Mouse (Mus musculus) neural tube, embryonic 15.5 days (tissue): ENCODE data around the gene Izumo3. TPM values are rescaled to one million over a fixed set of nuclear protein-coding genes. Genes with fewer than 3 reads are reported as not detected.
"Not testable (repeated sequence)": the region's sequence is repeated elsewhere in the genome, so short reads cannot be mapped to it uniquely, and the experiment has no call there.

ENCODE experiments used
- ATAC-seq: fragments of 200-750 bp; cut with Nextera tagmentation; 2 replicates; pipeline ENCODE4 v1.8.0; 2017; ENCODE audit warnings: mild to moderate bottlenecking, moderate TSS enrichment, moderate library complexity; ENCODE audit not compliant: low FRiP score
- H3K27ac ChIP-seq: fragments of 300-500 bp; sonication (generic); replicated peaks from 2 replicates; pipeline ENCODE4 v1.5.1; 2015; ENCODE audit warnings: mild to moderate bottlenecking, inconsistent platforms
- H3K27me3 ChIP-seq: fragments of 300-500 bp; sonication (generic); replicated peaks from 2 replicates; pipeline ENCODE4 v1.6.1; 2015; ENCODE audit warnings: inconsistent platforms
- H3K36me3 ChIP-seq: fragments of 300-500 bp; sonication (generic); 2 replicates; pipeline ENCODE4 v1.6.1; 2015; ENCODE audit warnings: inconsistent platforms
- H3K4me1 ChIP-seq: fragments of 300-500 bp; sonication (generic); 2 replicates; pipeline ENCODE4 v1.6.1; 2015; ENCODE audit warnings: inconsistent platforms
- H3K4me2 ChIP-seq: fragments of 300-500 bp; sonication (generic); 2 replicates; pipeline ENCODE4 v1.6.1; 2015; ENCODE audit warnings: inconsistent platforms, mild to moderate bottlenecking, moderate library complexity
- H3K4me3 ChIP-seq: fragments of 300-500 bp; sonication (generic); replicated peaks from 2 replicates; pipeline ENCODE4 v1.5.1; 2015; ENCODE audit warnings: mild to moderate bottlenecking, inconsistent platforms
- H3K9ac ChIP-seq: fragments of 300-500 bp; sonication (generic); replicated peaks from 2 replicates; pipeline ENCODE4 v1.6.1; 2015; ENCODE audit warnings: mild to moderate bottlenecking, inconsistent platforms
- H3K9me3 ChIP-seq: fragments of 300-500 bp; sonication (generic); replicated peaks from 2 replicates; pipeline ENCODE4 v1.6.1; 2016; ENCODE audit warnings: inconsistent platforms
- WGBS: fragments of 180-500 bp; shearing (Covaris S2); methylation state at CpG from one replicate; pipeline ENCODE4 v1.1.7; 2015; ENCODE audit warnings: mixed read lengths; 5-methylcytosine and 5-hydroxymethylcytosine counted together
- polyA plus RNA-seq: library from polyadenylated mRNA; unstranded; fragments of >200 nt; fragmentation: Nextera tagmentation; extraction: Ambion mirVana; gene quantifications from 2 replicates; pipeline ENCODE4 v1.2.1, GENCODE M21; 2015

The Izumo3 gene
- polyA plus RNA-seq = not detected in 2 replicates

DNA sequence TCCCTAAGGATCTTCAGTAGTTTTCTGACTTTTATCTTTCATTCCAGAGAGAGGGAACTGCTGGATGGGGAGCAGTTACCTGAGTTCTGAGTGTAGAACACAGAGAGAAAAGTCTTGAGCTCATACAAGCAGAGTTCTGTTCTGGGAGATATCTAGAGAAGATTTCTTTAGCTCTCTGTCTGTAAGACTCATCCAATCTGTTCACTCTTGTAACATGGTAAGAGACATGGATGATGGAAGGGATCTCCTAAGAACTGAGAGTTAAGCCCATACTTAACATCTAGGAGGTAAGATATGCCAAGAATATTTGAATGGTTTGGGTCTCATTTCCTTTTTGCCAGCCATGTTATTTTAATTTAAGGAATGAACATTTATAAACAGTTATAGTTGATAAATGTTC lies at the start of gene Izumo3:
TSS of gene Izumo3 (minus strand) at position 101 of the 400 bp plus-strand sequence.
- Histone ChIP-seq H3K4me3 (no peak within 1 kb of the TSS), H3K36me3 (no peaks in the 10 kb centered on the region), H3K9ac (no peak within 1 kb of the TSS), H3K9me3 (no peaks in the 10 kb centered on the region), H3K4me2 (no peak within 1 kb of the TSS), H3K27me3 (no peaks in the 10 kb centered on the region), H3K27ac (no peak within 1 kb of the TSS), H3K4me1 (no peaks in the 10 kb centered on the region)
- ATAC-seq = no peak

DNA sequence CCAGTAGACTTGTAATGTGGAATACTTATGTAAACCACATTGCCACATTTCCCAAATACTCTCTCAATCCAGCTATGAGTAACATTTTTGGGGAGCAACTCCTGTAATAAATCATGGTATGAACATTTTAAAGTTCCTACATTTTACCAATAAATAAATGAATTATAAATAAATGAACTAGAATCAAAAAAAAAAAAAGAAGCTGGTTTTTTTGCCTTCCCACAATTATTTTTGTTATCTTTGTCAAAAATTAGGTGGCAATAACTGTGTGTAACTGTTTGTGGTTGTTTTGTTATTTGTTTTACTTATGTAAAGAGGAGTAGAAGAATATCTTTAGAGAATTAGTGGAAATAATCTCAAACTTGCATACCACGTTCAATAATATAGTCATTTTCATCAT lies 44.6 kb upstream of the Izumo3 start, which contains the start of gene Gm12666:
TSS of gene Gm12666 (minus strand) at position 101 of the 400 bp plus-strand sequence.
- H3K4me1 ChIP-seq, H3K4me2 ChIP-seq, H3K27me3 ChIP-seq, H3K4me3 ChIP-seq, H3K9ac ChIP-seq, H3K36me3 ChIP-seq, H3K27ac ChIP-seq, H3K9me3 ChIP-seq, ATAC-seq: not testable (repeated sequence)
- WGBS = 84% methylated on average over 1 of the region's 1 CpGs

DNA sequence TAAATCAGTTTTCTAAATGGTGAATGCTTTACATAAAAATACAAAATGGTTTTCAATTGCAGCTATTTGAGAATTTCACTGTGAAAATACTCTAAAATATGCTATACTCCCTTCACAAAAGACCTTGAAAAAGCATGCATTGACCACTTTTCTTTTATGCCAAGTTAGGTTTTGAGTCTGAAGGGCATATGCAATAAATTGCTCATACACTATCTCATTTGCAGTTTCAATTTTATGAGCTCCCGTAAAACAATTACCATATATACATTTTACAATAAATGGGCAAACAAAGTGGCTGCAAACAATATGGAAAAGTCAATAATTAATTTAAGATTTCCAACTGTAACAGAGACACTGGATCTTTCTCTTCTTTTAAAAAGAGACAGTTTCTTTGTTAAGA lies 5.6 kb upstream of the Izumo3 start:
- Histone ChIP-seq H3K4me1 (no peaks in the 10 kb centered on the region), H3K27ac (no peak overlapping the region), H3K9ac (no peak overlapping the region), H3K4me2 (no peak overlapping the region), H3K4me3 (no peak overlapping the region), H3K9me3 (no peaks in the 10 kb centered on the region), H3K27me3 (no peaks in the 10 kb centered on the region), H3K36me3 (no peaks in the 10 kb centered on the region)
- no peak for ATAC-seq
- WGBS = 35% methylated on average over 1 of the region's 1 CpGs

DNA sequence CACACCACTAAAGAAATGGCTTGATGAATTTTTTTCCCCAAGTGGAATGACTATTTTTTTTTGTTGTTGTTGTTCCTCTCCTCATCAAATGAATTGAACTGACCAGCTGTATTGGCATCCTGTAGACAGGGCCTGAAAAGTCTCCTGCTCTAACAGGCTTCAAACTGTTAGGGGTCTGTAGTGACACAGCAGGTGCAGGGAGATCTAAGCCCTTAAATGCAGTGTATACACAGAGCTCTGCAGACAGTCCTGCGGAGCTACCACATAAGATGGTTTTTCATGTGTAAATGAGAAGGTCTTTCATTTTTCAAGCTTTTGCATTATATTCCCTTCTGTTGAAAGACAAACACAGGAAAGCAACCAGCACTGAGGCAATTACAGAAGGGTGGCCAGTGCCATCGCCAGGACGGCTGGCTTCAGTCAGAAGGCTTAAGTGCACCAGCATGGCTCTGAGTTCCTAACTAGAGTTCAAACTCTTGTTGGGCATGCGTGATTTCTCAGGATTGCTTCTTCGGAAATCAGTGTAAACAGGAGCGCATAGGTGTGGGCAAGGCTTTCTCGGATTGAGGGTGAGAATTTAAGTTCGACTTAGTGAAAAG lies 35.5 kb downstream of the Izumo3 start:
- Histone ChIP-seq H3K27ac (no peak overlapping the region), H3K4me3 (no peak overlapping the region), H3K4me1 (no peaks in the 10 kb centered on the region), H3K27me3 (no peaks in the 10 kb centered on the region), H3K36me3 (no peaks in the 10 kb centered on the region), H3K9ac (no peak overlapping the region), H3K4me2 (no peak overlapping the region), H3K9me3 (no peaks in the 10 kb centered on the region)
- 31% methylated on average over 8 of the region's 8 CpGs for WGBS
- ATAC-seq = no peak

GRCm38 (mm10) chr4:92097386-92097785 lies 49.6 kb downstream of the Izumo3 start:
- peak; percentile 53 for ATAC-seq
- WGBS = 41% methylated on average over 4 of the region's 4 CpGs
- no peaks in the 10 kb centered on the region for H3K36me3 ChIP-seq
- no peaks in the 10 kb centered on the region for H3K9me3 ChIP-seq
- H3K4me3 ChIP-seq = no peak overlapping the region
- no peaks in the 10 kb centered on the region for H3K4me1 ChIP-seq
- H3K9ac ChIP-seq = no peak overlapping the region
- no peak overlapping the region for H3K4me2 ChIP-seq
- no peaks in the 10 kb centered on the region for H3K27me3 ChIP-seq
- no peak overlapping the region for H3K27ac ChIP-seq

DNA sequence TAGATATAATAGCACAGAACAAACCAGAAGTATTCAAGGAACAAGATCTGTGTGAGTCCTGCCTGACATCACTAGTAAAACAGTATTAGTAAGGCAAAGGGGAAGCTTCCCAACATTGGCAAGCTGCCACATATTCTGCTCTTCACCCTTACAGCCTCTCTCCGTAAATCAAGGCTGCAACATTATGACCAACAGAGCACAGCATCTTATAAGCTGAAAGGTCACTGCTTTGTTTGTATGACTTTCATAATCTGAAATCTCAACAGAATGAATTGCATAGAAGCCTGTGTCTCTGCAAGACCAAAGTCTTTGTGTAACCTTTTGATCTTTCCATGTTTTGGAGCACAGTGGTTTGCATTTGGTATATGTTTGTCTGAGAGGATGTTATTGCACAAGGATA lies 51.1 kb downstream of the Izumo3 start:
- Histone ChIP-seq H3K27me3 (no peaks in the 10 kb centered on the region), H3K36me3 (no peaks in the 10 kb centered on the region), H3K4me1 (no peaks in the 10 kb centered on the region), H3K27ac (no peak overlapping the region), H3K9me3 (no peaks in the 10 kb centered on the region), H3K9ac (no peak overlapping the region), H3K4me3 (no peak overlapping the region), H3K4me2 (no peak overlapping the region)
- ATAC-seq = no peak
- WGBS = 61% methylated on average over 1 of the region's 1 CpGs

Other genes starting within 250 kb of the Izumo3 start
- gene Gm12666, start 44.5 kb upstream of the Izumo3 start, polyA plus RNA-seq = not detected in 2 replicates